Mouse (Mus musculus) left cerebral cortex, adult 2 months (tissue): ENCODE measurements around the gene Flywch2. TPM values are rescaled to one million over a fixed set of nuclear protein-coding genes. Genes with fewer than 3 reads are reported as not detected.
"Not testable (repeated sequence)": the region's sequence is repeated elsewhere in the genome, so short reads cannot be mapped to it uniquely, and the experiment has no call there.

Source experiments
- DNase-seq, 2 experiments: peaks; one replicate each; pipeline ENCODE4 v3.0.0; 2021 to 2022; ENCODE audit warnings: low spot score in 2 of 2, mixed read lengths in 1 of 2; ENCODE audit errors: extremely low spot score in 1 of 2
- H3K27ac ChIP-seq: fragments of 200-600 bp; 2 replicates; pipeline ENCODE4 v1.8.1; 2022
- H3K4me3 ChIP-seq: fragments of 200-600 bp; 2 replicates; pipeline ENCODE4 v1.8.1; 2022
- CTCF ChIP-seq: fragments of 200-600 bp; IDR thresholded peaks from 2 replicates; pipeline ENCODE4 v1.8.1; 2022; ENCODE audit warnings: antibody characterized with exemption, mild to moderate bottlenecking, moderate library complexity
- intact Hi-C: fragments of 180-260 bp; cut with DNase I; formaldehyde crosslinking; loops from one replicate; pipeline ENCODE4 v1.15.1; 2025
- total RNA-seq, 2 experiments: library from RNA; stranded (reverse); gene quantifications; 2 replicates each; pipeline ENCODE4 v1.2.3; 2021

The Flywch2 gene
- total RNA-seq, 2 experiments from 2014 or later, result 11.9 to 13.7 TPM

DNA sequence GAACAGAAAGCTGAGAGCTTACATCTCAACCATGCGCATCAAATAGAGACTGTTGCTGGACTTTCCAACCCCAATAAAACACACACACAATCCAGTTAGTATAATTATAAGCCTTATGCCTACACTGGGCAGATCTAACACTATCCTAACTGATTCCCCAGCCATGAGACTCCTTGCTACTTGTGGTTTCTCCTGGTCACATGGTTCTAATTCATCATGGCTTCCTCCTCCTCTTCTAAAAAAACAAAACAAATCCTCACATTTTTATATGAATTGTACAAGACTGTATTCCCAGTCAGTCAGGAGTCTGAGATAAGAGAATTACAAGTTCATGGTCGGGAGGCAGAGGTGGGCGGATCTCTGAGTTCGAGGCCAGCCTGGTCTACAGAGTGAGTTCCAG is 3.1 kb upstream of the Flywch2 start:
- TF ChIP-seq CTCF, result no peak
- DNase-seq, result no peak
- Histone ChIP-seq H3K4me3 (no peak overlapping the region), H3K27ac (no peak overlapping the region)
- intact Hi-C loops, result no loop called here

DNA sequence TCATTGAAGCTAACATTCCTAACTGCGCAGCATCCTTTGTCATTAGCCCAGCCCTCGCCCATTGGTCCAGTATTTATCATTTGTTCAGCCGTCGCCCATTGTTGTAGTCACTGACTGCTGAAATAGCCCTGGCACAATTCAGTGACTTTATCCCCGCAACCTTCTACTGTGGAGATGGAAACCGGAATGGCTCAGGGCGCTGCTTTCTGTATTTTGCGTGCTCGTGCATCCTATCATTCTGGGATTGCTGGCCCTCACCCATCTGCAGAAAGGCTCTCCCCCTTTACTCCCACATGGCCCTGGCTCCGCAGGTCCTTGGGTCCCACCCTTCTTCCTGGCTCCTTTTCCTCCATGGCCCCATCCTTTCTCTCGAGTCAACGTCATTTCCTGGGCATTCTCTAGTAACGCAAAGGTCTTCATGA is 640 bp upstream of the Flywch2 start:
- no peak for DNase-seq

DNA sequence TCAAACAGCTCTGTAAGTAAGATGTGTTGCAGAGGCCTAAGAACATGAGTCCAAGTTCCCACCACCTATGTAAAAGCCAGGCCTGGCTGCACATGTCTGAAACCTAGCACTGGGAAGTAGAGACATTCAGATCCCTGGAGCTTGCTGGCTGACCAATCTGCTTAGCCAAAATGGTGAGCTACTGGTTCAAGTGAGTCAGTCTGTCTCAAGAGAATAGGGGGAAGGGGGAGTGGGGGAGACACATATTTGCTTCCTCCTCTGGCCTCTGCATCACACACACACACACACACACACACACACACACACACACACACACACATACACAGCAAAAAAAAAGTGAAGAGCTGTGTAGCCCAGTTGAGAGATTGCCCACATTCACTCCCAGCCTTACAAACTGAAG is 2.5 kb downstream of the Flywch2 start:
- no peak for TF ChIP-seq CTCF
- DNase-seq, result no peak
- intact Hi-C loops, result no loop called here
- no peak overlapping the region for H3K4me3 ChIP-seq
- no peak overlapping the region for H3K27ac ChIP-seq

More for the DNA sequence above, 640 bp upstream of the Flywch2 start:
- TF ChIP-seq CTCF, result no peak
- intact Hi-C loops, result no loop called here
- Histone ChIP-seq H3K27ac (peak overlapping the region; percentile 72), H3K4me3 (peak overlapping the region; percentile 55)

DNA sequence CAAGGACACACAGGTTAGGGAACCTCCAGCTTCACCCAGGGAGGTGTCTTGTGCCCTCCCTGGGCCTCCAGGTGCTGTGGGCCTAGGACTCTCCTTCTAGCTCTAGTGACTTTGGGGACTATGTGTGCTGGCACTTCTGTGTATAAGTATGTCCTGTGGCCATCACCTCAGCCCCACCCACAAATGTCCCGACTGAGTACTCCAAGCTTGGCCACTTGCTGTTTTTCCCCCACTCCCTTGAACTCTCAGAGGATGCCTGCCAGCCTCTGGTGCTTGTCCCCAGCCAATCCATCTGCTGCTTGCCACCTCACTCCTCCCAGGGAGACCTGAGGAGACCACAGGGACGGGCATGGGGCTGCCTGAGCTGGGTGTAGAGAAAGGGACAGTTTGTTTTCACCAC is 7.4 kb downstream of the Flywch2 start:
- no peak for TF ChIP-seq CTCF
- intact Hi-C loops, result no loop called here
- DNase-seq, result no peak
- Histone ChIP-seq H3K27ac (no peak overlapping the region), H3K4me3 (no peak overlapping the region)

DNA sequence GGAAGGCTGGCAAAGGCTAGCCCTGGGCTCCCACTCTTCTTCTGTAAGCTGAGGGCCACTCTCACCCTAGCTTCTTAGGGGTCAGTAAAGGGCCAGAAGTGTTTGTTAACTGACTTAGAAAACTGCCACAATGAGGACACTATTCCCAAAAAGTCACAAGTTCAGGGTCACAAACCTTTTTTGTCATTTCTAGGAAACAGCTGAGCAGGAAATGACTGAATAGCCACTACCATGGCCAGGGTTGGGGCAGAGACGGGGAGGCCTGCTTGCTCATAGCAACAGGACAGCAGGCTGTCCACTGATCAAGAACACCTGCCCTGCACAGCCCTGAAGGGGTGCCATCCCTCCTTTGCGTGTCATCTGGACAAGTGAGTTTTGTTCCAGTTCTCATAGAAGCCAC is 8.7 kb downstream of the Flywch2 start:
- DNase-seq, result no peak
- no peak overlapping the region for H3K27ac ChIP-seq
- TF ChIP-seq CTCF, result no peak
- intact Hi-C loops, result no loop called here
- H3K4me3 ChIP-seq, result no peak overlapping the region

DNA sequence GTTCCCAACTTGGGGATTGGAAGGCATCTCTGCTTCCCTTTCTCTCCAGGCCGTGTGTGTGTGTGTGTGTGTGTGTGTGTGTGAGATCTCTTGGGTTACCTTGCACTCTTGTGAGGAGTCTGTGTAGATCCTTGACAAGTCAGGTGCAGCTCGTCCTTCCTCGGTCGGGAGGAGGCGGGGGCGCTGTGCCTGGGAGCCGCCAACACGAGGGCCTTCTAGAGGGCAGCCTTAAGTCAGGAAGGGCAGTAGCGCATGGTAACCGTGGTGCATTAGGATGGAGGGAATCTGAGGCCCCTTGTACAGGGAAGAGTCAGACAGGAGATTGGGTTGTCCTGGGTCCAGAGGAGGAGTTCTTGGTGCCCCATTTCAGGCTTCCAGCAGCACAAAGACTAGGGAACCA is 9.7 kb downstream of the Flywch2 start:
- intact Hi-C loops, result no loop called here

DNA sequence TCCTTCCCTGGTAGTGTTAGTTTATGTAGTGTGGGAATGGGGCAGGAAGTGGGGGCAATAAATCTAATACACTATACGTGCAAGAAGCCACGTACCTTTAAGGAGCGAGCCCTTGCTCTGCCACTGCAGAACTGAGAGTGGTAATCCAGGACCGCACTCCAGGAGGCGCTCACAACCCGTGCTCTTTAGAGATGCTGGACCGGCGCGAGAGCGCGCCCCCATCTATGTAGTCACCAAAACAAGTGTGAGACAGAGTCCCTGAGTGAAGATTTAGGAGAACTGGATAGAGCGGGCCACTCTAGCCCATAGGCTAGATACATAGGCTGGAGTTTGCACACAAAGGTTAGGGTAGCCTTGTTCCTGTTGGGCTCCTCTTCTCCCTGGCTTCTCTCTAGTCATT is 11.8 kb downstream of the Flywch2 start:
- Histone ChIP-seq H3K27ac (no peak overlapping the region), H3K4me3 (no peak overlapping the region)
- intact Hi-C loops, result loop anchor here (5.0 kb wide), 2 partner anchors 68 to 188 kb away; partner anchors contain the start of genes Prss32 and Prss41
- DNase-seq, result peak; percentile 73 to 81
- peak; percentile 81 for TF ChIP-seq CTCF

More for the DNA sequence above, 9.7 kb downstream of the Flywch2 start:
- no peak for TF ChIP-seq CTCF
- Histone ChIP-seq H3K4me3 (no peak overlapping the region), H3K27ac (no peak overlapping the region)
- DNase-seq, result no peak

DNA sequence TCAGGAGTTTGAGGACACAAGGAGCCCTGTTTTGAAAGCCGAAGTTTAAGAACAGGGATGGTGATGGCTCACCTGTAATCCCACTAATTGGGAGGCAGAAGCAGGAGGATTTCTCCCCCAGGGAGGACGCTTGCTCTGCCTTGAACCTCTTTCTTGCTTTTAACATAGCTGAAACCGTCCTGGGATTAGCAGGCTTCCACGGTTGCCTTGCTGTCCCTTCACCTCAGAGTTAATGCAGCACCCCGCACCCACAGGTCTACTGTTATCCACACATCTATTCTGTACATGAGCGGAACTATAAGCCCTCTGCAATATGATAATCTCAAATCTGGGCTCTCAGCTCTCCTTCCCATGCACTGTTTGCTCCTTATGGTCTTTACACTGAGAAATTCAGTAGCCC is 12.2 kb downstream of the Flywch2 start:
- no peak overlapping the region for H3K4me3 ChIP-seq
- H3K27ac ChIP-seq, result no peak overlapping the region
- no peak for DNase-seq
- TF ChIP-seq CTCF, result no peak
- intact Hi-C loops, result loop anchor here (5.0 kb wide), 2 partner anchors 69 to 189 kb away; partner anchors contain the start of genes Prss32 and Prss41

DNA sequence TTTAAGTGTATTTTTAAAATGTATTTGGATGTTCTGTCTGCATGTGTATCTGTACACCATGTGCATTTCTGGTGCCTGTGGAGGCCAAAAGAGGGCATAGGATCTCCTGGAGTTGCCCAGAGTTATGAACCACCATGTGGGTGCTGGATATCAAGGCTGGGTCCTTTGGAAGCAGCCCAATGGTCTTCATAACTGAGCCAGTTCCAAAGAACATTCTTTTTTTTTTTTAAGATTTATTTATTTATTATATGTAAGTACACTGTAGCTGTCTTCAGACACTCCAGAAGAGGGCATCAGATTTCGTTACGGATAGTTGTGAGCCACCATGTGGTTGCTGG is 13.7 kb downstream of the Flywch2 start:
- intact Hi-C loops, result loop anchor here (5.0 kb wide), 2 partner anchors 70 to 190 kb away; partner anchors contain the start of genes Prss32 and Prss41
- DNase-seq, H3K27ac ChIP-seq: not testable (repeated sequence)
- TF ChIP-seq CTCF, result peak; percentile 2; the same call in 1 of the 2 replicates
- peak overlapping the region; percentile 91 for H3K4me3 ChIP-seq

DNA sequence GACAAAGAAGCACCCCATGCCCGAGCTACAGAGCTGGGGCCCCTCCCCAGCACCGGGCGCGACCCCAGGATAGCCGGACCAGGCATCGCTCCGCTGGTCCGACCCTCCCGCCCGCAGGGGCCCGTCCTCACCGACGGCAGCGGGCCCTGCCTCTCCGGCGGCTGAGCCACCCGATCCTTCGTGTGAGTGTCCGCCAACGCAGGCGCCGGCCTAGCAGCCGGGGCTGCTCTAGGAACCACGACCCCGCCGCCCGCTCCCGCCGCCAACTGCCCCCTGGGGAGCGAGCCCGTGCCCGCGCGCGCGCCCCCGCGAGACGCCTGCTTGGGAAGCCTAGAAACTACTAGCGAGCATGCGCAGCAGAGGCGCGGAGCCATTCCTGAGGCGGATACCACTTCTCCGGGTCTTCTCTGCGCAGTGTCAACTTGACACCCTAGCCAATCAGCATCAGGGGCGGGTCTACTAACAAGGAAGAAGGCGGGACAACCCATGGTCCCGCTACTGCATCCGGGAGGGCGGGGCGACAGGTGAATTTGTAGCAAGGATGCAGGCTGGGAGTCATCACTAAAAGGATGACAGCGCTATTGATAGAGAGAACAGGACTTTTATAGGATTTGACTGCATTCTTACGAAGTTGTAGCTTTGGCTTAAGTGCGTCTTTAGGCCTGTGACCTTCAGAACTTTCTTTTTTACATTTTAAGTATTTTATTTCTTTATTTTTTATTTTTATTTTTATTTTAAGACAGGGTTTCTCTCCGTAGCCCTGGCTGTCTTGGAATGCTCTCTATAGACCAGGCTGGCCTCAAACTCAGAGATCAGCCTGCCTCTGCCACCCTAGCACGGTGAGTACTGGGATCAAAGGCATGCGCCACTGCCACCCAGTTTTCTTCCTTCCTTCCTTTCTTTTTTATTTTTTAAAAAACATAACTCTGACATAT is 14.3 kb downstream of the Flywch2 start, which contains the start of gene Flywch1:
Flywch1 (minus strand) TSS at position 319 of the 935 bp plus-strand sequence.
- intact Hi-C loops, result loop anchor here (1.0 to 5.0 kb wide), 4 partner anchors 32 to 191 kb away; partner anchors contain the start of genes Elob, Prss32 and Prss41
- TF ChIP-seq CTCF, result no peak; the same call in 1 of the 2 replicates
- peak within 1 kb of the TSS; percentile 99 for H3K27ac ChIP-seq

DNA sequence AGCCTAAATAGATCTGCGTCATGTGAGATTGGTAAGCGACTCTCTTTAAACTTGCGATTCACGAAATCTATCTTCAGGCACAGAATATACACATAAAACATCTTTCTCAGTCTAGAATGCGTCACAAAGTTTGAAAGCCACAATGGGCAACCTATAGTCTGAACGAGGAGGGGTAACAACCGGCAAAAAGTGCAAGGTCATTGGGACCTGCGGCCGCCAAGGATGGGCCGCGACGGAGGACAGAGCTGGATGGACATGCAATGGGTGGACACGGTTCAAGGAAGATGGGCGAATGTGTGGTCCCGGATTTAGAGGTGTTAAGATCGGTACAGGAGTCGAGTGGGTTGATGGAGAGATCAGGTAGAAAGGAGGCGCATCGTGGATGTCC is 15.0 kb downstream of the Flywch2 start:
- intact Hi-C loops, result loop anchor here (1.0 to 5.0 kb wide), 4 partner anchors 32 to 191 kb away; partner anchors contain the start of genes Elob, Prss32 and Prss41
- no peak for TF ChIP-seq CTCF
- H3K27ac ChIP-seq, result peak overlapping the region; percentile 99
- DNase-seq, result no peak
- peak overlapping the region; percentile 91 for H3K4me3 ChIP-seq

More for the DNA sequence above, 14.3 kb downstream of the Flywch2 start, which contains the start of gene Flywch1:
- H3K4me3 ChIP-seq, result peak within 1 kb of the TSS; percentile 91
- peak; percentile 98 to 99 for DNase-seq

DNA sequence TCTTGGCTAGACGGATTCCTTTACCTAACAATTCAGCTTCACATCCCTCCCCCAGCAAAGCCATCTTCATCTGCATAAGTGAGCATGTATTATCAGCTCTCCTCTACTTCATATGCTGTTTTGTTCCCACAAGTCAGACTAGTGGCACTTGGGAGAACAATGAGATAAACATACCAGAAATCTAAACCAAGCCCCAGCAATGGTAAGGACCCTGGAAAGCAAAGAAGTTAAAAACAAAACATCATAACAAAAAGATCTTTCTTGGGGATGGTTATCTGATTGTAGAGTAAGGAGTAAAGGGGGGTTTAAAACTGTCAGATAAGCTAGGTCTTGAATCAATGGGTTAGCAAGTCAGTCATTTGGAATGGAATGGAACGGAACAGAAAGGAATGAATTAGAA is 15.4 kb downstream of the Flywch2 start:
- H3K27ac ChIP-seq, result peak overlapping the region; percentile 99
- no peak for DNase-seq
- H3K4me3 ChIP-seq, result peak overlapping the region; percentile 91
- no peak for TF ChIP-seq CTCF
- intact Hi-C loops, result loop anchor here (2.0 to 5.0 kb wide), 3 partner anchors 58 to 192 kb away; partner anchors contain the start of genes Elob, Prss32 and Prss41
